Mouse (Mus musculus) stomach, postnatal 0 days (tissue): ENCODE data around the gene C1qa.

Source experiments
- CTCF ChIP-seq: IDR thresholded peaks from 2 replicates; pipeline ENCODE4 v1.5.1; 2016; ENCODE audit warnings: antibody characterized with exemption, low read depth, mild to moderate bottlenecking, moderate library complexity
- EP300 ChIP-seq: optimal IDR thresholded peaks from 2 replicates; pipeline ENCODE3; 2016; ENCODE audit warnings: antibody characterized with exemption

GRCm38 (mm10) chr4:136916359-136917164 is 18.0 kb upstream of the C1qa start:
- TF ChIP-seq EP300, result no peak
- TF ChIP-seq CTCF, result no peak
